Mouse (Mus musculus): ENCODE measurements around the gene Usp50. TPM values are rescaled to one million over a fixed set of nuclear protein-coding genes. Genes with fewer than 3 reads are reported as not detected.

Usp50 gene
- polyA plus RNA-seq, 1 experiment from 2014 or later, result 1.7 TPM

- no peak overlapping the region for H3K27ac ChIP-seq
- no peak overlapping the region for H3K4me3 ChIP-seq (replicated peaks)
- no peaks in the 10 kb centered on the region for H3K27me3 ChIP-seq (replicated peaks)
- ATAC-seq, result no peak
- no peak overlapping the region for H3K9ac ChIP-seq
- H3K36me3 ChIP-seq, result 0 out of 2 replicates have a peak, but pooled peaks cover 3% of the 10 kb centered on the region
- H3K4me1 ChIP-seq (replicated peaks), result no peaks in the 10 kb centered on the region; the same call in 1 of the 2 replicates
- no peak overlapping the region for H3K4me2 ChIP-seq (replicated peaks)
- H3K9me3 ChIP-seq, result no peaks in the 10 kb centered on the region
- 95% methylated on average over 1 of the region's 1 CpGs for WGBS
These were observed 105.9 kb downstream of the Usp50 start for GRCm38 (mm10) chr2:126677366-126677765.

GRCm38 (mm10) chr2:126676122-126676515 lies 107.2 kb downstream of the Usp50 start, which contains the start of gene Gabpb1:
Gene Gabpb1, minus strand, starts transcription at chr2:126676337.
- WGBS, result 23% methylated on average over 12 of the region's 12 CpGs
- ATAC-seq, result no peak
- H3K9ac ChIP-seq, result peak within 1 kb of the TSS; percentile 99

GRCm38 (mm10) chr2:126675169-126676121 lies 107.8 kb downstream of the Usp50 start:
- peak overlapping the region; percentile 99 for H3K9ac ChIP-seq
- H3K4me2 ChIP-seq (replicated peaks), result peak overlapping the region; percentile 67
- H3K36me3 ChIP-seq, result 0 out of 2 replicates have a peak, but pooled peaks cover 2% of the 10 kb centered on the region
- peak overlapping the region; percentile 98 for H3K4me3 ChIP-seq (replicated peaks)
- H3K27ac ChIP-seq, result peak overlapping the region; percentile 100
- ATAC-seq, result peak; percentile 94
- no peaks in the 10 kb centered on the region; the same call in 1 of the 2 replicates for H3K4me1 ChIP-seq (replicated peaks)
- under 1% methylated on average over 99 of the region's 99 CpGs for WGBS
- H3K27me3 ChIP-seq (replicated peaks), result no peaks in the 10 kb centered on the region
- no peaks in the 10 kb centered on the region for H3K9me3 ChIP-seq

More at GRCm38 (mm10) chr2:126676122-126676515, 107.2 kb downstream of the Usp50 start, which contains the start of gene Gabpb1:
- Histone ChIP-seq H3K4me1 (replicated peaks) (no peaks in the 10 kb centered on the region; the same call in 1 of the 2 replicates), H3K9me3 (no peaks in the 10 kb centered on the region), H3K27ac (peak within 1 kb of the TSS; percentile 100), H3K36me3 (0 out of 2 replicates have a peak, but pooled peaks cover 3% of the 10 kb centered on the region), H3K4me3 (replicated peaks) (peak within 1 kb of the TSS; percentile 98), H3K4me2 (replicated peaks) (peak within 1 kb of the TSS; percentile 67), H3K27me3 (replicated peaks) (no peaks in the 10 kb centered on the region)

GRCm38 (mm10) chr2:126674441-126675168 lies 108.7 kb downstream of the Usp50 start:
- peak overlapping the region; percentile 59 for H3K4me2 ChIP-seq (replicated peaks)
- WGBS, result under 1% methylated on average over 69 of the region's 77 CpGs
- no peaks in the 10 kb centered on the region for H3K36me3 ChIP-seq
- ATAC-seq, result peak; percentile 76
- peak overlapping the region; percentile 99 for H3K9ac ChIP-seq
- H3K4me3 ChIP-seq (replicated peaks), result peak overlapping the region; percentile 98
- no peaks in the 10 kb centered on the region for H3K27me3 ChIP-seq (replicated peaks)
- H3K9me3 ChIP-seq, result no peaks in the 10 kb centered on the region
- H3K4me1 ChIP-seq (replicated peaks), result no peaks in the 10 kb centered on the region; the same call in 1 of the 2 replicates
- H3K27ac ChIP-seq, result peak overlapping the region; percentile 100

GRCm38 (mm10) chr2:126673317-126674242 lies 109.7 kb downstream of the Usp50 start:
- peak overlapping the region; percentile 59 for H3K4me2 ChIP-seq (replicated peaks)
- H3K36me3 ChIP-seq, result no peaks in the 10 kb centered on the region; the same call in 1 of the 2 replicates
- H3K9ac ChIP-seq, result peak overlapping the region; percentile 99
- H3K9me3 ChIP-seq, result no peaks in the 10 kb centered on the region
- ATAC-seq, result no peak
- WGBS, result 53% methylated on average over 13 of the region's 13 CpGs
- no peaks in the 10 kb centered on the region for H3K27me3 ChIP-seq (replicated peaks)
- no peaks in the 10 kb centered on the region; the same call in 1 of the 2 replicates for H3K4me1 ChIP-seq (replicated peaks)
- peak overlapping the region; percentile 100; the same call in 1 of the 2 replicates for H3K27ac ChIP-seq
- peak overlapping the region; percentile 98 for H3K4me3 ChIP-seq (replicated peaks)

GRCm38 (mm10) chr2:126668621-126669252 lies 114.5 kb downstream of the Usp50 start:
- no peaks in the 10 kb centered on the region; the same call in 1 of the 2 replicates for H3K4me1 ChIP-seq (replicated peaks)
- H3K4me3 ChIP-seq (replicated peaks), result no peak overlapping the region
- ATAC-seq, result peak; percentile 86
- no peak overlapping the region for H3K9ac ChIP-seq
- WGBS, result 81% methylated on average over 5 of the region's 5 CpGs
- H3K36me3 ChIP-seq, result no peaks in the 10 kb centered on the region; the same call in 1 of the 2 replicates
- no peak overlapping the region for H3K4me2 ChIP-seq (replicated peaks)
- no peaks in the 10 kb centered on the region for H3K9me3 ChIP-seq
- peak overlapping the region; percentile 18 for H3K27ac ChIP-seq
- no peaks in the 10 kb centered on the region for H3K27me3 ChIP-seq (replicated peaks)

- WGBS, result 91% methylated on average over 3 of the region's 3 CpGs
- no peak for ATAC-seq
- no peaks in the 10 kb centered on the region for H3K4me1 ChIP-seq (replicated peaks)
- H3K4me2 ChIP-seq (replicated peaks), result no peak overlapping the region
- no peaks in the 10 kb centered on the region for H3K9me3 ChIP-seq
- no peak overlapping the region for H3K27ac ChIP-seq
- no peaks in the 10 kb centered on the region; the same call in 1 of the 2 replicates for H3K36me3 ChIP-seq
- H3K9ac ChIP-seq, result no peak overlapping the region
- H3K4me3 ChIP-seq (replicated peaks), result no peak overlapping the region
- H3K27me3 ChIP-seq (replicated peaks), result no peaks in the 10 kb centered on the region
These were observed 117.3 kb downstream of the Usp50 start for GRCm38 (mm10) chr2:126665984-126666383.

- Histone ChIP-seq H3K36me3 (no peaks in the 10 kb centered on the region), H3K9me3 (no peaks in the 10 kb centered on the region), H3K9ac (no peak overlapping the region), H3K4me1 (replicated peaks) (no peaks in the 10 kb centered on the region), H3K27me3 (replicated peaks) (no peaks in the 10 kb centered on the region), H3K4me3 (replicated peaks) (no peak overlapping the region), H3K4me2 (replicated peaks) (no peak overlapping the region), H3K27ac (no peak overlapping the region)
- ATAC-seq, result no peak
- WGBS, result 61% methylated on average over 4 of the region's 4 CpGs
These were observed 119.8 kb downstream of the Usp50 start for GRCm38 (mm10) chr2:126663481-126663880.

Other genes with a start within 250 kb of the Usp50 start
- 3.0 and 3.3 TPM in 2 replicates for gene Slc27a2, start 231.1 kb downstream of the Usp50 start, polyA plus RNA-seq (2015; fragmentation: Nextera tagmentation; extraction: Ambion mirVana)
- 3.0 TPM in 2 replicates for gene Hdc, start 164.2 kb downstream of the Usp50 start, polyA plus RNA-seq (2015; fragmentation: Nextera tagmentation; extraction: Ambion mirVana)
- 36.3 and 39.6 TPM in 2 replicates for gene Gabpb1, start 107.1 kb downstream of the Usp50 start, polyA plus RNA-seq (2015; fragmentation: Nextera tagmentation; extraction: Ambion mirVana)
- gene Usp8, start 76.1 kb downstream of the Usp50 start, polyA plus RNA-seq (2015; fragmentation: Nextera tagmentation; extraction: Ambion mirVana), result 35.9 and 36.9 TPM in 2 replicates
- 43.2 and 46.3 TPM in 2 replicates for gene Trpm7, start 92.8 kb upstream of the Usp50 start, polyA plus RNA-seq (2015; fragmentation: Nextera tagmentation; extraction: Ambion mirVana)
- gene Sppl2a, start 149.8 kb upstream of the Usp50 start, polyA plus RNA-seq (2015; fragmentation: Nextera tagmentation; extraction: Ambion mirVana), result 53.4 and 53.7 TPM in 2 replicates
- 7.7 and 8.0 TPM in 2 replicates for gene Ap4e1, start 225.2 kb upstream of the Usp50 start, polyA plus RNA-seq (2015; fragmentation: Nextera tagmentation; extraction: Ambion mirVana)